Mouse (Mus musculus): ENCODE measurements at regions not wholly inside any gene's neighbourhood (a gene's known extent, or its start where the extent isn't known, plus 50 kb on each side); places are given as distances from the start of the nearest gene placed in this dataset.

DNA sequence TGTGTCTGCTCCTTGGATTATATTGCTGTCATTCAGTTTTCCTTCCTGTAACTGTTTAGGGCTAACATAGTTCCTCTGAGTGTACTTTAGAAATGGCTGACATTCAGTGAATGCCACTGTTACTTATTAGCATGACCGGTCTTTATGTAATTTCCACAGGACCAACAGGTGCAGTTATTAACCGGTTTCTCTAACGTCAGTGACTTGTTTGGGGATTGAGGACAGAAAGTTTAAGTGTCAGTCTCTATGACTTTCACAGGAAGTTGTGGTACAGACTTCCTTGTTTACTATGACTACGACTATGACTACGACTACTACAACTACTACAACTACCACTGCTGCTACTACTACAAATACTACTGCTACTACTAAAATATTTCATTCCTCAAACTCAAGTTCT, 170.4 kb upstream of the Ptger4 start:
- DNase-seq = peak in 1 of 2 experiments; percentile 3

DNA sequence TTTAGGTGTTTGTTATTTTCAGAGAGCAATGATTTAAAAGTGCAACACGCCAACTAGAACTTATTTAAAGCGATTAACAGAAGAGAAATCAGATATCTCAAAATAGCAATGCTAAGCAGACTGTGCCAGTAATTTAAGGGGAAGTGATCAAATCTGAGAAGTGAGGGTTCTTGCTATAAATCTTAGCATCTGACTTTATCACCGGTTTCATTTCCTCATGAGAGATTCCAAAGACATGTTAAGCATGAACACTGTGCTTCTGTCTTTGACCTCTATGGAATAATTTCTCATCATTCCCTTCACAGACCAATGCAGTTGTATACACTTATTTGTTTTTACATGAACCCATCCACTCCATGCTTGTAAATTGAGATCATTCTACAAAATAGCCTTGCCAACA, 172.0 kb upstream of the Ptger4 start:
- peak in 1 of 2 experiments; percentile 1 for DNase-seq

DNA sequence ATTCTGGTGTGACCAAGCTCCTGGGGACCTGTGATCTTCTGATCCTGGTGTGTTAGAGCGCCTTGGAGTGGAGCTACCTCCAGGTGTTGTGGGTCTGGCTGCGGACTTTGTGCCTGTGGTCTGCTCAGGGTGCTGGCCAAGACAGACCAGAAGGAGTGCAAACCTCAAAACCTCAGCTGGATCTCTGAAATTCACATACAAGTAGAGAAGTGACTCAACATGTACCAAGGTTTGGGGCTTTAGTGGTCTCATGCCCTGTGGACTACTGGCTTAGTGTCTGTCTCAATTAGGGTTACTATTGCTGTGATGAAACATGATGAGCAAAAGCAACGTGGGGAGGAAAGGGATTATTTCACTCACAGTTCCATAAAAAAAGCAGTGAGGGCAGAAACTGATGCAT, 182.7 kb upstream of the Ptger4 start:
- no peak for DNase-seq

DNA sequence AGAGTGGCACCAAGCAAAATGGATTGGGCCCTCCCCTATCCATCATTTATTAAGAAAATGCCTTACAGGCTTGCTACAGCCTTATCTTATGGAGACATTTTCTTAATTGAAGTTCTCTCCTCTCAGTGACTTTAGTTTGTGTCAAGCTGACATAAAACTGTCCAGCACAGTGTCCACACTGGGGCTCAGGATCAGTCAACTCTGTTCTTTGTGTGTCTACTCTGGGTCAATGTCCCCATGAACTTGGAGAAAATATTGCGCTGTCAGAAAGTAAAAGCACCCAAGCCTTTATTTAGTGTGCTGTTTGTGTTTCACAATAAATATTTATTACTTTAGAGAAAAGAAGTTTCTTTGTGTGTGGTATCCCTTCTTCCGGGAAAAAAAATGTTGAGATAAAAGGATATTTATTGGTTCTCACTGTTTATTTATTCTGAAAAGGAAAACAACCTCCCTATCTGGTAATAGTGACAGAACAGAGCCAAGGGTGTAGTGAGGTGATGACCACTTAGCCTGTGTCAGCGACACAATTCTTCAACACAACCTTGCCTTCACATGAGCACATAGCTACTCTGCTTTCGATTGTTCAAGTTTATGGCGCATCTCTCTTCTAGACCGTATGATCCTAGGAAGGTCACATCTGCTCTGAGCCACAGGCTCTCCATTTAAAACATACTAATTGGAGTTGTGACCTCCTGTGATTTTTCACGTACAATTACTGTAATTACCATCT, 183.5 kb upstream of the Ptger4 start:
- no peak for DNase-seq

- DNase-seq = no peak
Observed at GRCm38 (mm10) chr15:5432018-5432417, 188.0 kb upstream of the Ptger4 start.

DNA sequence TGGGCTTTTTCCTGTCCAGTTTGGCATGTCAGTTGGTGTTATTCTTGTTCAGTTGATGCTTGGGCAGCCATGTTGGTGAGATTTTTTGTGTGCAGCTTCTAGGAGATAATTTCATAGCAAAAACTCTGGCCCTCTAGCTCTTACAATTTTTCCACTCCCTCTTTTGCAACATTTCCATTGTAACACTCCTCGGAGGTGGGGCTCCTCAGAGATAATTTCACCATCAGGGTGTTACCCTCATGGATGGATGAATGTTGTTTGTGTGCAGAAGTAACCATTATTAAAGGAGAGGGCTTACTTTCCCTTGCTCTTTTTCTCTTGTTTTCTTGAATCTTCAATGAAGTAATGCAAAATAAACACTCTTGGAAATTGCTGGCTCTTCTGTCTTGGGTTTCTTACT, 193.0 kb upstream of the Ptger4 start:
- no peak for DNase-seq

DNA sequence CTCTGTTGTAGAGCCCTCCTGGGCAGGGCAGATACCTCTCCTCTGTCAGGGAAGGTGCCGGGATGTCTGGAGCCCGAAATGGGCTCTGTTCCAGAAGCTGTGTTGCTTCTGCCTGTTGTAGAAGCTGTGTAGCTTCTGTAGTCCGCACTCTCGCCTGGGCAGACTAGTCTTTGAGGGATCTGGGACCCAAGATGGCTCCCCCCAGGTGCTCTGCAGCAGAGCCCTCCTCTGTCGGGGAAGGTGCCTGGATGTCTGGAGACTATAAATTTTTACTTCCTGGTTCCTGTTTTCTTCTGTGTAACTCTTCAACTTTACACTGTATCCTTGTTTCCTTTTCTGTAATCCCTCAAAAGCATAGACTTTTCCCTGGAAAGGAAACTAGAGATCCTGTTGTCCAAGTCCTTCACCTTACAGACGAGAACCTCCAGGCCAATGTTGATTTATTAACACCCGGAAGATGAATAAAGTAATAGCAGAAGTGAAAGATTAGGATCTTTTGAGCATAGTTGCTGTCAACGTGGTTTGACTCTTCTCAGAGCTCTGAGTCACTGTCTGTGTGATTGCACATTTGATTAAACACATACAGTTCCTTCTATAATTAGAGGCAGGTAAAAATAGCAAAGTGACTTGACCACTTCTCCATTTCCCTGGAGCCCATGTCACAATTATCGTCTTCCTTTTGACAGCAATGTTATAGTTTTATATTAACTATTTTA, 202.2 kb upstream of the Ptger4 start:
- peak; percentile 5 to 16 for DNase-seq

DNA sequence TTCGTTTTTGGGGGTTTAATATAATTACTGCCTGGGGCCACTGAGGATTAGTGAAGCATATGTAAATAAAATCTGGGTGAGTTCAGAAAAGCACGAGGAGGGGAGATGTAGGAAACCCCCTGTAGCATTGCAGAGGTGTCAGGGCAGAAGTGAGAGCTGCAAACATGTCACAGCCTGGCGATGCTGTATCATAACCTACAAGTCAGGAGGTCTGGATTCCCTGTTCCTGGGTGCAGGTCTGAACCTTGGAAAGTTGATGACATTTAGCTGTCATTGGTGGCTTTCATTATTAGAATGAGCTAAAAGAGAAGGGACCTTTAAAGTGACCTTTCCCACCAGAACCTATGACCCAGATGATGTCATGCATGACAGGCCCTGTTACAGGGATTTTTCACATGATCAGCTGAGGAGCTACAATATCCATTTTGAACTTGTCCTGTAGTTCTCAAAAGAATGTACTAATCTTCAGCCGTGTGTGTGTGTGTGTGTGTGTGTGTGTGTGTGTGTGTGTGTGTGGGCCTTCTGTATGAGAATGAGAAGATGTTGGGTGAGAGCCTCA, 202.8 kb upstream of the Ptger4 start:
- DNase-seq = no peak

DNA sequence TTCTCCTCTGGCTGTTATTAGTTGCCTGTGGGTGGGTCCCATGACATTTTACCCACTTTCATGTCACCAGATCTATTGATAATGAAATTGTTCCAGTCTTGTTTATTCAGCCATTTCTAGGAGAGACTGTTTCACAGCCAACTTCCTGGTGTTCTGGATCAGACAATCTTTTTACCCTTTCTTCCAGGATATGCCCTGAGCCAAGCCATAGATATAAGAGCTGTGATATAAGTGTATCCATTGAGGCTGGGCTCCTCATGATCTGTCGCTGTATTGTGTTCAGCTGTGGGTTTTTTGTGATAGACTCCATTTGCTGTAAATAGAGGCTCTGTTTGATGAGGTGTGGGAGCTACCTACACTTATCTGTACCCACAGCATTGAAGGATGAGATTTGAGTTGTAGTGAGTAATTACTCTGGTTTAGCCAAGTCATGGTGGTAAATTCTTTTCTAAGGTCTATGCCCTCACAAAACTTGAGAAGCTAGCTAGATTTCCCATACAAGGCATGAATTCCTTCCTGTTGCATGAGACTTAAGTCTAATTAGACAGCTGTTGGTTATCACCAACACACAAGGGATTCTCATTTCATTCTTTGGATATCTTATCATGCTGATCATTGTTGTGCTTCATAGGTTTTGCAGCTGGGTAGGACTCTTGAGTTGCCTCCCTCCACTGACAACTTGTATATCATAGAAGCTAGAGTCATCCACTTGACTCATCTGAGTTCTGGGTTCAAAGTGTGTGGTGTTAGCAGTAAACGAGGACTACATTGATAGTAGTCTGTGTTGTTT, 203.9 kb upstream of the Ptger4 start:
- no peak for DNase-seq

GRCm38 (mm10) chr15:5459083-5459482, 215.1 kb upstream of the Ptger4 start:
- DNase-seq = no peak

DNA sequence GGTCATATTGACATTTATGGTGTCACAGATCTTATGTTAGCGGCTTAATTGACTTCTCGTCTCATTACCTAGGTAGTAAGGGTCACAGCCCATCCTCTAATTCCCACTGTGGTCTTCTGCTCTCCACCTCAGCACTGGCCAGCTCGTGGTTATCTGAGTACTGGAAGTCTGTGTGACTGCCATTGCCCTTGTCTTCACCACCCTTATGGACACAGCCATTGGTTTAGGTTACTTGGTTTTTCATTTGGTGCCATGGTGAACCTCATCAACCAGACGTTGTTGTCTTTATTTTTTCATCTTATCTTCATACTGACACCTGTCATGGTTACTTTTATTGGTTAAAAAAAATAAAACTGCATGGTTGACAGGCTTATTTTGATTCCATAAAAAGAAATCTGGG, 215.6 kb upstream of the Ptger4 start:
- DNase-seq = no peak

DNA sequence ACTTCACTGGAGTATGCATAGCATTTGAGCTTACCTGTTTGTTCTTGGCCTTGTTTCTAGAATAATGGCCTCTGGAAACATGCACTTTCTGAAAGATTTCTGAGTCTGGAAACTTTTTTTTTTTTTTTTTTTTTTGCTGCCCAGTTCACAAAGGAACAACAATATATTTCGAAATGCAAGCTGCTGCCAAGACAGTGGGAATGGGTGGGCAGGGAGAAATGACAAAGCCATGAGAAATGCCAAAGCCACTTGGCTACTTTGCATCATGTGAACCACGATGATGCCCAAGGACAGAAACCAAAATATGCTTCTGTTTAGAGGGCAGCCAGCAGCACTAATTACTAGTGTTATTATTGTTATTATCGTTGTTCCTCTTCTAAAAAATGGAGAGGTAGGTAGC, 218.7 kb upstream of the Ptger4 start:
- no peak for DNase-seq

- DNase-seq = no peak
Observed at GRCm38 (mm10) chr15:5464732-5465131, 220.7 kb upstream of the Ptger4 start.

- DNase-seq = no peak
Observed at GRCm38 (mm10) chr15:5468535-5469073, 224.6 kb upstream of the Ptger4 start.

- no peak for DNase-seq
Observed at GRCm38 (mm10) chr15:5475389-5475995, 231.5 kb upstream of the Ptger4 start.

DNA sequence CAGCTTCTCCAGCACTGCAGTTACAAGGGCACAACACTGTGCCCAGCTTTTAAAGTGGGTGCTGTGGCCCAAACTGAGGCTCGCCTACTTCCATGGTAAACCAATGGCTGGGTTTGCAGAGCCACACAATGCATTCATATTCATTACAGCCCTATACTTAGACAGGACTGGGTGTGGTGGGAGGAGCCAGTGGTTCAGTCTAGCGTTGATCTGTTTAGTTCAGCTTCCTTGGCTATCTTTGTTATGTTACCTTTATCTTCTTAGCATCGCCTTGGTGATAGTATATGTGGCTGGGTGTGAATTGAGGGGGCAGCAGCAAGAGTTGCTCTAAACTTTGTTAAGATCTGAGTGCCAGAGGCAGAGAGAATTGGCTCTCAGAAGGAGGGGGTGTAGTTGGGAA, 249.3 kb upstream of the Ptger4 start:
- DNase-seq = no peak

- DNase-seq = peak; percentile 27 to 40
Observed at GRCm38 (mm10) chr15:5495187-5495849, 251.3 kb upstream of the Ptger4 start.

DNA sequence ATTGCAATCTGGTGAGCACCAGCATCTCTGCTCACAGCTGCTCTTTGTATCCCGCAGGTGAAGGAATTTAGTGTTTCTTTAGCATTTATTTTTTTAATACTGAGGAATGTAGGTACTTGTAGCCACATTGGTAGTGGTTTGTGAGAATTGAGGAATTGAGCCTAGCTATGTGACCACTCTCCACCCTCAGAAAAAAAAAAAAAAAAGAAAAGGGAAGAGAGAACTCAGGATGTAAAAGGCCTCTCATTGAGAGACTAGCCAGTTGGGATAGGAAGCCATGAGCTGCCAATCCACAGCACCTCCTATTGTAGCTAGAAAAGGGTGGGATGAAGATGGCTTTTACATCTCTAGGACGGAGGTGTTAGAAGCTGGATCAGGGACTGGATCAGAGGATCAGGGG, 252.0 kb upstream of the Ptger4 start:
- DNase-seq = no peak

- no peak for DNase-seq
Observed at GRCm38 (mm10) chr15:5504502-5504901, 260.5 kb upstream of the Ptger4 start.

- no peak for DNase-seq
Observed at GRCm38 (mm10) chr15:5506848-5507544, 263.0 kb upstream of the Ptger4 start.

- DNase-seq = no peak
Observed at GRCm38 (mm10) chr15:5507545-5507913, 263.5 kb upstream of the Ptger4 start.
